Mouse (Mus musculus) induced T-regulatory cell, adult 2 months (primary cell): ENCODE results near the gene Sft2d2.

Experiments
- DNase-seq: peaks from one replicate; pipeline ENCODE4 v3.0.0-alpha.2; 2012; ENCODE audit warnings: low read depth

Gene Sft2d2

GRCm38 (mm10) chr1:165193880-165194661 lies at the start of gene Sft2d2:
TSS of gene Sft2d2 (minus strand) at chr1:165194438.
- peak; percentile 98 for DNase-seq

DNA sequence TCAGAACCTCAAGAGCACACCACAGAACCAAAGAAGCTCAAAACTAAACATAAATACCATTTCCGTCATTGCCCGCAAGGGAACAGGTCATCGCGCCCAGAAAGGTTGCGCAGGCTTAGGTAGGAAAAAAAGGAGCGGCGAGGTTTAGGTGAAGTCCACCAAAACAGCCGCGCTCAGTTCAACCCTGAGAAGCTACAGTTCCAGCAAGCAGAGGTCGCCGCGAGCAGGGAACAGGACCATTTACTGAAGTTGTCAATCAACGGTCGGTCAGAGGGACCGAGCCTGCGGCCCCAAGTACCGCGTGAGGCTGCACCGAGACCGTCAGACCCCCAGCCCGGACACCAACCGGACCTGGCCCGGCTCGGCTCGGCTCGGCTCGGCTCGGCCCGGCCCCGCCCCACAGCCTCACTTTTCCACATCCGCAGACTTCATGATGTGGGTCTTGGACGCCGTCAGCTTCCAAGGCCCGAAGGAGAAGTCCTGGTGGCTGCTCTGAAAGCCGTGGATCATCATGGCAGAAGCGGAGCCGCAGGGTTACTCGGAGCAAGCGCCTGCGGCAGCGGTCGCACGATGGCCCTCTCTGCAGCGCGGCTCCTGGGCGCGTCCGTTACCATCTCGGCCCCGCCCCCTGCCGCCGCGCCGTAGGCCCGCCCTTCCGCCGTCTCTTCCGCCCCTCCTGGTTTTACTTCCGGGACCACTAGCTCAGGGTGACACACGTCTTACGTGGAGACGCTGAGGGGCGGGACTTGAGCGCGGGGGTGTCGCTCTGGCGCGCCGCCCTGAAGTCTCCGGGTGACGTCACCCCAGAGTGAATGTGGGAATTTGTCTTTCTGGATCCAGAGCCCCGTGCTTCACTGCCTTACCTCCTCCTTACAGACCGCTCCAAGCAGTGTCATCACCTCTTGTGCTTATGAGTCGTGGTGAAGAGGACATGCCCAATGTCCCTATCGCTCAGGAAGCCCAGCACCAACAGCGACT lies 42.4 kb upstream of the Sft2d2 start, which contains the start of gene Tiprl:
Gene Tiprl (minus strand): TSS at position 676 of the 978 bp plus-strand sequence.
- DNase-seq = peak; percentile 98

- DNase-seq = no peak
These were observed 41.6 kb upstream of the Sft2d2 start for GRCm38 (mm10) chr1:165235846-165236245.

- no peak for DNase-seq
These were observed 39.6 kb upstream of the Sft2d2 start for GRCm38 (mm10) chr1:165233806-165234205.

GRCm38 (mm10) chr1:165230691-165231090 lies 36.5 kb upstream of the Sft2d2 start:
- peak; percentile 49 for DNase-seq

- no peak for DNase-seq
These were observed 35.3 kb upstream of the Sft2d2 start for GRCm38 (mm10) chr1:165229577-165229976.

DNA sequence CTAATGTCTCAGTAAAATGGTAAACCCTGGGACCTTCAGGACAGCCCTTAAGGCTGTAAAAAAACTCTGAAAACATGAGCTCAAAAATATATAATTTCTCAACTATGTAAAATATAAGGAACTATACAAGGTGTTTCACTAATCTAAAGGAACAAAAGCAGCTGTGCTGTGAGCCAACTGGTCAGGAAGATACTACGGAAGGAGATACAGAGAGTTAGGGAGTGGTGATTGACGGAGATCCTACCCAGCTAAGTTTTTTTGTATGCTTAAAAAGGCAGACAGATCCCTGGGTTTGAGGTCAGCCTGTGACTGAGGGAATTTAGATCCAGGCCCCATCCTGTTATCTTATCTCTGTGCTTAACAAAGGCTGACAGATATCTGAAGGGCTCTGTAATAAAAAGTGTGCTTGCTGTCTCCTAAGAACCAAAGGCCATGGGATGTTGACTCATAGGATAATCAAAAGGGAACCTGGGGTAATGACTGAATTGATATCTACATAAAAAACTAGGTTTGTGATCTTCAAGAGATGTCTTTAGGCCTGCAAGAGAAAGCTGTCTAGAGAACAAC lies 22.9 kb upstream of the Sft2d2 start:
- no peak for DNase-seq

GRCm38 (mm10) chr1:165215831-165216230 lies 21.6 kb upstream of the Sft2d2 start:
- no peak for DNase-seq

GRCm38 (mm10) chr1:165205591-165205990 lies 11.4 kb upstream of the Sft2d2 start:
- DNase-seq = no peak

- no peak for DNase-seq
These were observed 9.3 kb upstream of the Sft2d2 start for GRCm38 (mm10) chr1:165203488-165204035.

DNA sequence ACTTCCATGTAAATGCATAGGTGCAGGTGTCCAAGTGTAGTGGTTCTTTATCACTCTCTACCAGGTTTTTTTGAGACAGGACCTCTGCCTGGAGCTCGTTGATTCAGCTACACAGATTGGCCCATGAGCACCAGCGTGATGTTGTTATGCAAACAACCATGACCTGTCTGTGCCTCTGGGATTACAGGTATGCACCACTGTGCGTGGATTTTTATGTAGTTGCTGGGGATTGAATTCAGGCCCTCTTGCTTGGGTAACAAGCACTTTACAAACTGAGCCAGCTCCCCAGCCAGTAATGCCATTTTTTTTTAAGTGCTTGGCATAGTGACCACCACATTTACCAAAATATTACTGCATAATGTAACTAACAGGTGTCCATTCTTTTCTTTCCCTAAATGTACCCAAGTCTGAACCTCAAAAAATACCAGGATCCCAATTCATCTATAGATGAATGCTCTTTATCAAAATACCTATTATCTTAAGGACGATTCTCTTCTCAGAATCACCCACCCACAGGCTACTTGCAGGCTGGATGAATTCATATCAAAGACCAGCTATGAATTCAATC lies 7.3 kb upstream of the Sft2d2 start:
- no peak for DNase-seq

DNA sequence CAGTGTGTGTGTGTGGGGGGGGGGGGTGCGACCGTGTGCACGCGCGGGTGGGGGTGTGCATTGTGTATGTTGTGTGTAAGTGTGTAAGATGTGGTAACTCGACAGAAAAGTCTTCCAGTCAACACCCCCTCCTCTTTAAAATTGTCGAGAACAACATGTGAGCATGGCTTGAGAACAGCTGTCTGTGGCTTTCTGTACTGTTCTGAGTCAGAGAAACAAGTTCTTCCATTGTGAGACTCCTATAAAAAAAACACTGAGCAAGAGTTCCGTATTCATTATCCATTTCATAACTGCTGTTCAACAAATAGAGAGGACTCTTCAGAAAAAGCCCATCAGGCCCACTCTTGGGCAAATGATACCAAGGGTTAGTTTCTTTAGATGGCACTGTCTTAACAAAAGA lies 6.5 kb upstream of the Sft2d2 start:
- DNase-seq = peak; percentile 45

GRCm38 (mm10) chr1:165199639-165200038 lies 5.4 kb upstream of the Sft2d2 start:
- no peak for DNase-seq

DNA sequence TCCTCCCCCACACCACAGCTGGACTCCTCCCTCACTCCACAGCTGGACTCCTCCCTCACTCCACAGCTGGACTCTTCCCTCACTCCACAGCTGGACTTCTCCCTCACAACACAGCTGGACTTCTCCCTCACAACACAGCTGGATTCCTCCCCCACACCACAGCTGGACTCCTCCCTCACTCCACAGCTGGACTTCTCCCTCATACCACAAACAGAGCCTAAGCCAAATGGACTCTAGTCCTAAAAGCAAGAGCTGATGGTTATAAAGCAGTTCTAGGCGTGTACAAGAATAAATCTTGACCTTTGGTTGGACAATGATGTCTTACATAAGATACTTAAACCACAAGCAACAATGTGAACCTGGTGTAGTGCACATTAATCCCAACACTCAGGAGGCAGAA lies 4.7 kb upstream of the Sft2d2 start:
- DNase-seq = no peak

GRCm38 (mm10) chr1:165197875-165198274 lies 3.6 kb upstream of the Sft2d2 start:
- DNase-seq = no peak

DNA sequence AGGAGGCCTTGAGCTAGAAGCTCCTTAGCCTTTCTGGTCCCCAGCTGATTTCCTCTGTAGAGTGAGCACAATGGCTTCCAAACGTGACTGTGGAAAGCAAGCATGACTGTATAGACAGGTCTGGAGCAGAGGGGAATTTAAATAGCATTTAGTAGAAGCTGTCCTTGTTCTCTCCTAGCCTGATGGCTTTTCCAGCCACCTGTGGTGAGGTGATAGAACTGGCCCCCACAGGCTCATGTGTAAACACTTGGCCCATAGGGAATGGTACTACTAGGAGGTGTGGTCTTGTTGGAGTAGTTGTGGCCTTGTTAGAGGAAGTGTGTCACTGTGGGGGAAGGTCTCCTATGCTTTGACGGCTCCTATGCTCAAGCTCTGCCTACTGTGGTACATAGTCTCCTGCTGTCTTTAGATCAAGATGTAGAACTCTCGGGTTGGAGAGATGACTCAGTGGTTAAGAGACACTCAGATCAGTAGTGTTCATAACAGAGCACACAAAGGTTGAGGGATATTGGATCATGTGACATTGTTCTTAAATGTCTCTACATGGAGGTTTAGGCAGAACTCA lies 1.2 kb upstream of the Sft2d2 start:
- DNase-seq = peak; percentile 55

DNA sequence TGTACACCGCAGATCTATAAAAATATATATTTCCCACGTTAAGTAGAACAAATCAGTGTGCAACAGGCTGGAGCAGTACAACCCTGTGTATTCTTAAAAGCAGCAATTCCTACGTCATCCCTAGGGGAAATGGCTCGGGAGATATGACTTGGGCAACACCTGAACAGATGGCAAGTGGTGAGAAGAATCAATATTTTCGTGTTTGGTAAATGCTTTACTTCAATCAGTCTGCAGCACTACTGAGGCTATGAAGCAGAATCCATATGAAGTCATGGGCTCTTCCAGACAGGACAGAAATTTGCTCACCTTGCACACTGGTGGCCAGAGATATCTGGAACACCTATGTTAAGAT lies 400 bp upstream of the Sft2d2 start:
- DNase-seq = no peak

- DNase-seq = peak; percentile 66
These were observed 812 bp downstream of the Sft2d2 start for GRCm38 (mm10) chr1:165193426-165193825.

GRCm38 (mm10) chr1:165192714-165193264 lies 1.4 kb downstream of the Sft2d2 start:
- peak; percentile 37 for DNase-seq

GRCm38 (mm10) chr1:165192102-165192501 lies 2.1 kb downstream of the Sft2d2 start:
- DNase-seq = peak; percentile 44

- no peak for DNase-seq
These were observed 2.6 kb downstream of the Sft2d2 start for GRCm38 (mm10) chr1:165191611-165192010.
